Mouse (Mus musculus) Muller cell, postnatal 12 days (primary cell): ENCODE measurements around the gene Foxa1.

Experiments
- DNase-seq: peaks from one replicate; pipeline ENCODE4 v3.0.0-alpha.2; 2015; ENCODE audit errors: inconsistent ontology term

Foxa1 gene

DNA sequence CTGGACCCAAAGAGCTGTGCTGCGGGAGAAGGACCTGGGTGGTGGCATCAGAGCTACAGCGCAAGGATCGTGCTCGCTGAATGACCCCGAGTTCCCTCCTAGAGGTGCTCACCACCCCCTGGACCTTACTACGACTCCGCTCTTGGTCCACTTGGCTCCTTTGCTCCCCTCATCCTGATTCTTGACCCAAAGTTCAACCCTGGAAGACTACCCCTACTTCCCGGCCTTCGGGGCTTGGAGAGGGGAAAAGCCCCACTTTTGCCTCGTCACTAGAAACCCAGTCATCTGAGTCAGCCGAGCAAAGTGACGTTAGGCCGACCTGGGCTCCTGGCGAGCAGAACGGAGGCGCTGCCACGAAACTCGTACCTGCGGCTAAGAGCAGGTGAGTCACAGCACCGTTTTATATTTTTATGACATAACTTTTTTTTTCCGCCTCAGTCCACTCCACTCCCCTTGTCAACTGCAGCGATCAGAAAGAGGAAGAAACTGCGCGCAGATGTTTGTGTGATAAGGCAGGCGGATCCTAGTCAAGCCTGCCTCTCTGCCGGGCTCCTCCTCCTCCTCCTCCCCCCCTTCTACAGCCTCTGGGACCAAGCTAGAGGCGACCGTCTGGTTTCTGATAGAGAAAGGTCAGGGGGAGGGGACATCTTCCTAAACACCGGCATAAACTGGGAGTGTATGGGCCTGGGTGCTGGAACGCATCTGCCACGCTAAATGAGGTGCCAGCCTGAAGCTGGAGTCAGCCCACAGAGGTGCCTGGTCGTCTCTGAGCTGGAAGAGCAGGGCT lies at the start of gene Foxa1:
Foxa1 (minus strand) TSS at position 502 of the 787 bp plus-strand sequence.
- no peak for DNase-seq

DNA sequence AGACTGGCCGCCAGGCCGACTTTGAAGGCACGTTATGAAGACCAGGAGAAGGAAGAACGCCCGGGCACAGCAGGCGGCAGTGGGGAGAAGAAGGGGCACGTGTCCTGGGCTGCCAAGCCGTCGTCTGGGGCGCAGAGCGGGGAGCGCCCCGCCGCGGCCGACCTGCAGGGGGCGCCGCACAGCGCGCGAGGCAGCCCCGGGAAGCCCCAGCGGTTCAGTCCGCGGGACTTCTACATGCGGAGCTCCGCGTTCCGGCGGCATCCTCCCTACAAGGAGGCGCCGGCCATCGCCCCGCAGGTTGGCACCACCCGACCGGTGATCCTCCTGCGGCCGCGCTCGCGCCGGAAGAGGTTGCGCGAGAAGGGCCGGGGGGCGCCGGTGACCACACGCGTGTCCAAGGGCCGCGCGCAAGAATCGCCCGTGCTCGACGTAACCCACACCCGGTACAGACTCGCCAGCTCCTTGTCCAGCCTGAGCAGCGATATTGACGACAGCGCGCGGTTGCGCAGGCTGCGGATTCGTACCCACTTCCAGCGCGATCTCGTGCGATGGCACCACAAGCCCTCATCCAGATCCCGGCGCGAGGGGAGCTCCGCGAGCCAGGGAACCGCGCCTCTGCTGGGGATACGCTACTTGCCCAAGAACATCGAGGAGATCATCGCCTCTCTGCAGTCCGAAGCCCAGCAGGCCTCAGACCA lies 29.4 kb upstream of the Foxa1 start:
- DNase-seq: peak; percentile 34

DNA sequence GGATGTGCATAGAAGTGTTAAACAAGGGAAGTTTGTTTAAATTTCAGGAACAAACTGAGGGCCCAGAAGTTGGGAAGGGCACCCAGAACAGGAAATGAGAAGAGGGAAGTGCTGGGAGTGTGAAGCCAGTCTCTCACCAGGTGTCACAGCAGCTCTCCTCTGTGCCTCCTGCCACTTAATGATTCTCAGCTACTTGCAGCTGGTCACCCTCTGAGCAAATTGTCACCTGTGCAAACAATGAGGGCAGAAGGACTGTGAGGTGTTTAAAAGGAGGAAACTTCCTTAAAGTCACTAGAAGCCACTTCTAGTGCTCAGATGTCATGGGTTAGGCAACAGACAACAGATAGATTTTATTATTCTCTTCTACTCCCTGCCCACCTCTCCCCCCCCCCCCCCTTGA lies 25.7 kb upstream of the Foxa1 start:
- no peak for DNase-seq

DNA sequence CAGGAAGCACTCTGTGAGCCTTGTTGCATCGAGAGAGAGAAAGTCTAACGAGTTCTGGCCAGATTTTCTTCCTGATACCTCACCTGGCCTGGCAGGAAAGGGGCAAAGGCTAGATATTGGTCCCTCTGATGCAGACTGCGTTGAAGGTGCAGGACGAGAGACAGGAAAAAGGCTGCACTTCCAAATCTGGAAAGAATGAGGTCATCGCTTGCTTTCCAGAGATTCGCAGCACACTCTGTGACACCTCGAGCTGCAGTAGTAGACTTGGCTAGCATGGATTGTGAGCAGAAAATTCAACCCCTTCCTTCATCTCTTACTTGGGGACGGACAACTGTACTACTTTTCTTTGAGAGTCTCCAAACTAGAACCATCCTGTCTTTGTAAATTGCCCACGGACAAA lies 25.1 kb upstream of the Foxa1 start:
- no peak for DNase-seq

- DNase-seq: no peak
These were observed 17.2 kb upstream of the Foxa1 start, which contains the start of gene Ttc6 for GRCm38 (mm10) chr12:57563909-57564308. TSS of gene Ttc6 (plus strand) at chr12:57564113.

DNA sequence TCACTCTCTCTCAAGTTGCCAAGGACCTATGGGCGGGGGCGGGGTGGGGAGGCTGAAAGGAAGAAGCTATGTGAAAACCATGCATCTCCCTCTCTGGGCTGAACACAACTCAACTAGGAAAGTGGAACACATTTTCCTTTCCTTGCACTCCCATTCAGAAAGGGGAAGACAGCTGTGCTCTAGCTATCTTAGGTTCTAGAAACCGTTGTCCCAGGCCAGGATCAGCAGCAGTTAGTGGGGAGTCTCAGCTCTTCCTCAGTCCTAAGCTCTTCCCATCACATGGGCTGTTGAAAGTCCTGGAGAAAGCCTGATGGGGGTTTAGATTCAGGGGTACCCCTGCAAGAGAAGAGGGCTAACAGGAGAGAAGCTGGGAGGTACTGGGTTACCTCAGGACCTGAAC lies 7.4 kb upstream of the Foxa1 start:
- DNase-seq: no peak

DNA sequence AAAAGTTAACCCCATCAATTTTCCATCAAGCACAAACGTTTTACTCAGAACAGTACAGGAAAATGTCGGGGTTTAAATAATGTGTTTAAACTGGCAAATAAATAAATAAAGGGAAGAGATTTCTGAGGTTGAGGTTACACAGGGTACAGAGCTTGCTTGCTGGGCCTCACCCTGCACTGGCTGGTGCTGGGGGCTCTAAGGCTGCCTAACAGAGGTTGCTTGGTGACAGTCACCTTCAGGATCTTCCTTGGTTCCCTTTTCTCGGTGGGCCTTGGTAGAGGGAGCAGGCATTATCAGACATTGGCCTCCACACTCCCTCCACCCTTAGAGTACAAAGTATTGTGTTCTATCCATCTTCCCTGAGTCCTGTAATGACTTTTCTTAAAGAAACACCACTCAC lies 5.6 kb upstream of the Foxa1 start:
- DNase-seq: no peak

GRCm38 (mm10) chr12:57550881-57551280 lies 4.2 kb upstream of the Foxa1 start:
- no peak for DNase-seq

GRCm38 (mm10) chr12:57550181-57550808 lies 3.6 kb upstream of the Foxa1 start:
- no peak for DNase-seq

DNA sequence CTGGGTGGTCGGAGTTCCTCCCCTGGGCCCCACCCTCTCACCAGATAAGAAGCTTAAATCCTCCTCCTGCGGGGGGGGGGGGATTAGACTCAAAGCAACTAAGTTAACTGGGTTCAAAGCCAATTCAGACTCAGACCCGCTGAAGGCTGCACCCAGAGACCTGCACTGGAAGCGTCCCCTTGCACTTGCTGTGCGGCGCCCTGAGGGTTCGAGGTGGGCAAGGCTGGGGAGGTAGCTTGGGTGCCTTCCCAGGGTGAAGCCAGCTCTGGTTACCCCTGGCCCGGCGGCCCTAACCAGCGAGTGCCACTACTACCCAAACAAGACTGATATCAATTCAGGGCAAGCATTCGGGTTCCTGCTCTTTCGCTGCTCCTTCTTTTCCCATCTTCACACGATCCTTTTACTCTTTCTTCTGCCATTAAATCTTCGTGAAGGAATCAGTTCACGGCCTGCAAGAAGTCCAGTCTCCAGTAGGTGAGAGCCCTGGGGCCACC lies 3.0 kb upstream of the Foxa1 start:
- no peak for DNase-seq

- DNase-seq: no peak
These were observed 2.4 kb upstream of the Foxa1 start for GRCm38 (mm10) chr12:57548981-57549666.

DNA sequence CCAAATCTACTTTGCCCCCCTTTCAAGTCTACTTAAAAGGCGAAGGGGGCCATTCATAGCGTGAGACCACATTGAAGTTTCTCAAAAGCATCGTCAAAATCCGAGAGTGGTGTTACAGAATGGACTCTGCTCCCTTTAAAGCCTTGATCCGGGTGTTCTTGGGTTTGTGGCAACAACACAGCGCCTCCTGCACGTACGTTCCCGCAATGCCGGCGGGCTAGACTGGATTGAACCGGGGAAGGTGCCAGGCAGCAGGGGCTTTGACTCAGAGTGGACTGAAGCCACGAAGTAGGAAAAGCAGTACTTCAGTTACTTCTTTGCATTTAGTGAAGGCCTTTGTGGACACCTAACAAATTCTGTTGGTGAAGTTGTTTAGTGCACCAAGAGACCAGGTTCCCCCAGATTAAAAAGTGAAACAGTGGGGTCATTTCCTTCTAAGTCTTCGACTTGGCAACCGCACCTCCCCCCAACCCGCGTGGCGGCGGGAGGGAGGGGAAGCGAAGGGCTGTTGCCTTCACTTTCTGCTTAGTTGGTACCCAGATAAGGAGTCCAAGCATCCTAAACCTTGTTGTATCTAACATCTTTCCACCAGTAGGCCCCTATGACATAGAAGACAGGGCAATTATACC lies 1.8 kb upstream of the Foxa1 start:
- no peak for DNase-seq

GRCm38 (mm10) chr12:57547890-57548289 lies 1.2 kb upstream of the Foxa1 start:
- DNase-seq: no peak

DNA sequence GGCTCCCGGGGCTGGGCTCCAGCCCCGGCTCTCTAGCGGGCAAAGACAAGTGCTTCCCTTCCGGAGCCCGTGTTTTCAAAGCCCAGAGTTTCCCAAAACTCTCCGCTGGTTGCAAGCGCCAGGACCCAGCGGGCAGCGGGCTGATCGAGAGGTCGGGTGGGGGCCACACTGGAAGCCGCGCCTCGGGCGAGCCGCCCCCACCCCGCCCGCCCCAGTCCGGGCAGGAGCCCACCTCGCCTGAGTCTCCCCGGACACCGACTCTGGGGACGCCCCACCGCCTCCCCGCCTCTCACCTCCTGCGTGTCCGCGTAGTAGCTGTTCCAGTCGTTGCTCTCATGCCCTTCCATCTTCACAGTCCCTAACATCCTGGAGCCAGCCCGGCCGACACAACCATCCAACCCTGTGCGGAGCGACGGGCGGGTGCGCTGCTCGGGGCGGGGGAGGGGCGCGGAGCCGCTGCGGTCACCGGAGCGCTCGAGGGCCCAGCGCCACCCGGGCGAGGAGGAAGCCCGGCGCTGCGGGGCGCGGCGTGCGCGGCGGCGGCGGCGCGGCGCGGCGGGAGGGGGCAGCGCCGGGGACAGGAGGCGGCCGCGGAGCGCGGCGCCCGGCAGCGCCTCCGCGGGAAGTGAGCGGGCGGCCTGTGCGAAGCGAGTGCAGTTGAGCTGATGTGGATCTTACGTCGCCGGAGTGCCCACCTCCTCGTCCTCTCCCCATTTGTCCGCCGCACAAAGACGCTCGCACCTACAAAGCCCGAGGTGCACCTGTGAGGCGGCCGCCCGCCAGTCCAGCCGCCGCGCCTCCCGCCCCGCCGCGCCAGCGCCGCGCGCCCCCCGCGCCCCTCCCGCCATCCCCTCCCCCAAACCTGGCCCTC lies 1.1 kb downstream of the Foxa1 start:
- peak; percentile 37 for DNase-seq

DNA sequence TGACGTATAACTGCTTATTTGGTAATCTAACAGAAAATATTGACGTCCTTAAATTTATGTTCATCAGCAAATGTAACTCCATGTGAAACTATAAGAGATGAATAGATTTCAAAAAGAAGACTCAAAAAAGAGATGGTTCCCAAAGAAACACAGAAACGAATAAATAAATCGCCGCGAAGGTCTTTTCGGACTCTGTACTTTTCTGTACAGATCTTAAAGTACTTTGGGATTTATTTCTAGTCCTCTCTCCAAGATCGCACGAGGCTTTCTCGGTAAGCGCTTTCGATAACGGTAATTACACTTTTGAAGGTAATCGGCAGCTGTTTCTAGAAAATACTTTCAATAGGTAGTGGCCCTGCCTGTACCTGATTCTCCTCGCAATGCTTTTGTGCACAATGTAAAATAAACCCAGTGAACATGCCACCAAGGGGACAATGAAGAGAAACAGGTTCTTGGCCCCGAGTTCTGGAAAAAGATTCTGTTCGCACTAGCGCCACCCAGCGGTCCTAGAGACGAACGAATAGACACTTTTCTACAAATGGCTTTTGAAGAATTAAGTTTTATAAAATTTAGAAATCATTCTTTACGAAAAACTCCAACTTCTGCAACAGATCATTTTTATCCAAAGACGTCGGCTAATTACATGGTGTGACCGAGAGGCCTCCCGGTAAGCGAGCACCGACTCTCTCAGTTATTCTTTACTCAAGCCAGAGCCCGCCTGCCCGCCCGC lies 1.9 kb downstream of the Foxa1 start:
- peak; percentile 61 for DNase-seq

GRCm38 (mm10) chr12:57543627-57543991 lies 3.1 kb downstream of the Foxa1 start:
- DNase-seq: no peak

DNA sequence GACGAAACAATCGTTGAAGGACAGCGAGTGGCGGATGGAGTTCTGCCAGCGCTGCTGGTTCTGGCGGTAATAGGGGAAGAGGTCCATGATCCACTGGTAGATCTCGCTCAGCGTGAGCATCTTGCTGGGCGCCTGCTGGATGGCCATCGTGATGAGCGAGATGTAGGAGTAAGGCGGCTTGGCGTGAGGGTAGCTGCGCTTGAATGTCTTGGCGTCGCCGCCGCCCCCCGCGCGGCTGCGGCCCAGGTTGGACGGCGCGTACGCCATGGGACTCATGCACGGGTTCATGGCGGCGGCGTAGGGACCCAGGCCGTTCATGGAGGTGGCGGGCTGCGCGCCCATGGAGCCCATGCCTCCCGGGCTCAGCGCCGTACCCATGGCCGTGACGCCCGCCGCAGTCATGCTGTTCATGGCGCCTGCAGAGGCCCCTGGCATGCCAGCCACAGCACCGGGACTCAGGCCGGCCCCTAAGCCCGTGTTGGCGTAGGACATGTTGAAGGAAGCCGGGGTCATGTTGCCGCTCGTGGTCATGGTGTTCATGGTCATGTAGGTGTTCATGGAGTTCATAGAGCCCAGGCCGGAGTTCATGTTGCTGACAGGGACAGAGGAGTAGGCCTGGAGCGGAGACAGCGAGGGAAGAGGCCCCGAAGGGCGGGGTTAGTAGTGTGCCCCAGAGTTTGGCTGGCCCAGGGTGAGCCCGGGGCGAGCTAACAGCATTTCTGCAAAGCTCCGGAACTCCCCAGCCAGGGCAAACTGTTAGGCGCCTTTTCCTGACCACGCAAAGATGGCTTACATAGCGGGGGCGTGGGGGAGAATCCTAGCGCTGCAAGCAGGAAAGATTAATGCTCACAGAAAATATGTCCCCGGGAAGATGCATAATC lies 3.7 kb downstream of the Foxa1 start:
- no peak for DNase-seq

DNA sequence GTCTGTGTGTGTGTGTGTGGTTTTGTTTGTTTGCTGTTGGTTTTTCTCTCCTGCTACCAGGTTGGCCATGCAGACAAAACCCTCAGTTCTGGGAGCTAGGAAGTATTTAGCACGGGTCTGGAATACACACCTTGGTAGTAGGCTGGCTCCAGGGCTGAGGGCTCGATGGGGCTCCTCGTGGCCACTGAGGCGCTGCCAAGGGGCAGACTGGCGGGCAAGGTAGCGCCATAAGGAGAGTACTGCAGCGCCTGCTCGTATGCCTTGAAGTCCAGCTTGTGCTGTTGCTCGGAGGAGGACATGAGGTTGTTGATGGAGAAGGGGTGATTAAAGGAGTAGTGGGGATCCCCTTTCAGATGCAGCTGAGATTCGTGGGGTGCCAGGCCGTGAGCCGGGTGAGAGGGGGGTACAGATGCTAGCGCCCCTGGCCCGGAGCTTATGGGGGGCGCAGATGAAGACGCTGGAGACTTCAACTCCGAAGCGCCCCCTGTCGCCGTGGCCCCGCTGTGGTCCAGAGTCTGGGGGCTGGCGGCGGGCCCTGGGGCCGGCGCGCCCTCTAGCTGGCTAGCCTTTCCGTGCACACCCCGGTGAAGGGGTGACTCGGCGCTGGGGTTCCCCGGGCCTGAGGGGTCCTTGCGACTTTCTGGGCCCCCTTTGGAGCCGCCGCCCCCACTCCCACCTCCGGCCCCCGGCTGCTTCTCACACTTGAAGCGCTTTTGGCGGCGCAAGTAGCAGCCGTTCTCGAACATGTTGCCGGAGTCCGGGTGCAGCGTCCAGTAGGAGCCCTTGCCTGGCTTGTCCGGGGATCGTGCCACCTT lies 4.6 kb downstream of the Foxa1 start:
- DNase-seq: no peak
